Mouse (Mus musculus) cerebellum, adult 9-10 months (tissue): Measurements from ENCODE around the gene Rps11.

Source experiments
- DNase-seq: peaks from one replicate; pipeline ENCODE4 v3.0.0; 2022

Rps11 gene

DNA sequence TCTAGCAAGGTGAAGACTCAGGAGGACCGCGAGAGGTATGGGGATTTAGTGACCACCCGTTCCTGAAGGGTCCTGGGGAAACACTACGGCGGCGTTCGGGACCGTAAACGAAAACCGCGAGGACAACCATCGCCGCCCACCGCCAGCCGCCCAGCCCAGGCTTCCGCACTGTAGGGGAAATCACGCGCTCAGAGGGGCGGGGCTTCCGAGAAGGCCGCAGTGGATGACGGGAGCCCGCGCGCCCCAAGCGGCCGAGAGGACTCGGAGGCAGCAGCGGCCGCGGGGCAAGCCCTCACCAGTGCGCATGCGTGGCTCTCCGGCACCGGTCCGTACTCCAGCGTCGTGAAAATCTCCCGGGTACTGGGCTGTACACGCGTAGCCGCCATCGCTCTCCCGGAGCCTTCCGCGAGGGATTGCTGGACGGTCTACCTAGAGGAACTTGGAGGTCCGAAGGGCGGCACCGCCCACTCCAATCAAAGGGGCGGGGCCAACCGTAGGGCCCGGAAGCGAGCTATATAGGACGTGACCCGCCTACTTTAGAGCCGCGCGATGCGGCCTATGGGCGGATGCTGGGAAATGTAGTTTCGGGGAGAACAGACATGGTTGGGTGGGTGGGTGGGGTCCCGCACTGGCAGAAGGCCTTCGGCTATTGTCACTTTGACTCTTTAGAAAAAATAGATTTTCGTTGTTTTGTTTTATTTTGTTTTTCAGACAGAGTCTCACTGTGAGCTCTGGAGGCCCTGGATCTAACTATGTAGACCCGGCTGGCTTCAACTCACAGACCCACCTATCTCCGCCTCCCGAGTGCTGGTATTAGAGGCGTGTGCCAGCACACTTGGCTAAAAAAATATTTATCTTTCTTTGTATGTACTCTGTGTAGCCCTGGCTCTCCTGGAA is 30.1 kb upstream of the Rps11 start, which contains the start of the genes Pih1d1 and Aldh16a1:
Gene Pih1d1 (plus strand): TSS at position 208 of the 897 bp plus-strand sequence.
Gene Aldh16a1 (minus strand): TSS at position 489 of the 897 bp plus-strand sequence.
- DNase-seq: peak; percentile 97

- no peak for DNase-seq
Measured at GRCm38 (mm10) chr7:45153586-45153985, 29.3 kb upstream of the Rps11 start.

DNA sequence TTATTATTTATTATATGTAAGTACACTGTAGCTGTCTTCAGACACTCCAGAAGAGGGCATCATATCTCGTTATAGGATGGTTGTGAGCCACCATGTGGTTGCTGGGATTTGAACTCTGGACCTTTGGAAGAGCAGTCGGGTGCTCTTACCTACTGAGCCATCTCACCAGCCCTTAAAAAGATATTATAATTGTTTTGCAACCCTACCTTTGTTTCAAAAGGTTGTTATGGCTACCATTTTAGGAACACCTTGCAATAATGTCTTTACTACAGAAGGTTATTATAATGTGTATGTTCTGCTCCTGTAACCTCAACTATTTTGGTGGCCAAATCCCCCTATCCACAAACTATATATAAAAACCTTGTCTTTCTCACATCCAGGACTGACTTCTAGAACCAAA is 28.8 kb upstream of the Rps11 start:
- DNase-seq: peak; percentile 39

DNA sequence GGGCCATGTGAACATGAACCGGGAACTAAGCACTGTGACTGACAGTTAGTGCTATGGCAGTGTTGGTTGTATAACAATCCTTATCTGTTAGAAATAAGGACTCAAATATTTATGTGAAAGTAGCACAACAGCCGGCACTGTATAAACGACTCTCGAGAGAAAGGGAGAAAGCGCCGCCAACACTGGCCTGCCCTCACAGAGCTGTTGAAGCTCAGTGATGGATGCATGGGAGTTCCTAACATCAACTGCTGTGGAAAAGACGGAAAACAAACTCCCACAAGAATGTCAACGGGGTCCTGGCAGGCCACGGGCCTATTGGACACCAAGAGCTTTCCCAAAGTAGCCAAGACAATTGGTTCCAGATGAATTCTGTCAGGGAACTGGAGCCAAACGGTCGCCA is 27.1 kb upstream of the Rps11 start:
- peak; percentile 48 for DNase-seq

GRCm38 (mm10) chr7:45150321-45150720 is 26.1 kb upstream of the Rps11 start:
- DNase-seq: no peak

DNA sequence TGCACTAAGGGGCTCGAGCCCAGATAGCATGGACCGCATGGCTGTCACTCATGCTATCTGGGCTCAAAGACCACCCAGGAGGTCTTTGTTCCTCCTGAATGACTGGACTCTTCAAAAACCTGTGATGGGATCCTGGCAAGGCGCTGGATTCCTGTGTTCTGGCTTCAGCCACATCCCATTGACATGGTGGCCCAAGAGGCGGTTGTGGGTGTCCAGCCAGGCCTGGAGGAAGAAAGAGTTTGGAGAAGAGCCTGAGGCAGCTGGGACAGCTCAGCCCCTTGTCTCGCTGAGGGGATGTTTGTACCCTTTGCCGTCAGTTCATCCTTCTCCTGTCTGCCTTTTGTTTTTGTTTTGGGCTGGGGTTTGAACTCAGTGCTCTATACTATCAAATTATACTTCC is 25.3 kb upstream of the Rps11 start:
- DNase-seq: no peak

DNA sequence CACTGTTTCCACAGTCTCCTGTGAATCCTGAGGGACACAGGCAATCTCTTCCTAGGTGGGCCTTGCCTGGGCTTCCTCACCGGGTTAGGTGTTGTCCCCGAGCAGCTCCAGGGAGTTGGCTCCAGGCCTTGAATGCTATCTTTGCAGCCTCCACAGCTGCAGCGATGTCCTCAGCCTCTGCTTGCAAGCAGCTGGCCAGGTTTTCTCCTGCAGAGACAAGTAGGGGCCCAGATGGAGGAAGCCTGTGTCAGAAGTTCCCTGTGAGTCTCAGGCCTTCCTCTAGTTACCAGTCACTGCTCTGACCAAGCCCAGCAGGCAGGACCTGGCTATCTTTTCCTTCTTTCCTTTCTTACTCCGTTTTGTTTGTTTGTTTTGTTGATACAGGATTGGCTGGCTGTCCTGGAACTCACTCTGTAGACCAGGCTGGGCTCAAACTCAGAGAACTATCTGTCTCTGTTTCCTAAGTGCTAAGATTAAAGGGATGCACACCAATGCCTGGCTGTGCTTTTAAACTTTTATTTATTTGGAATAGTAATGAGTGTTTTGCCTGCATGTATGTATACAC is 24.4 kb upstream of the Rps11 start:
- no peak for DNase-seq

DNA sequence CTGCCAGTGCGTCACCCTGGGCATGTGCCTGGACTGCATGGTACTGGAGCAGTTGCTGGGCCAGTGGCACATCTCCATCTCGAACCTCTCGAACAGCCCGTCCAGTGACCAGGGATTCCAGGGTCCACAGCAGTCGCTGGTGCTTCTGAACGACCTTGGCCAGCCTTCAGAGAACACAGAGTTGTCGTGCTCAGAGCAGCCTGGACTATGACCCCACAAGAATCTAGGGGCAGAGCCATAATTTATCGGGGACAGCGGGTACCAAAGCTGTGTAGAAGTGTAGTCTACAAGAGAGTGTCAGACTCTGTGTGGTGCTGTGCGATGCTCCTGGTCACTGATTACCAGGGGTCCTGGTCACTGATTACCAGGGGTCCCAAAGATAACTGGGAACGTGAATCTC is 23.7 kb upstream of the Rps11 start:
- DNase-seq: no peak

- no peak for DNase-seq
Measured at GRCm38 (mm10) chr7:45147267-45147666, 23.0 kb upstream of the Rps11 start.

- no peak for DNase-seq
Measured at GRCm38 (mm10) chr7:45145460-45145859, 21.2 kb upstream of the Rps11 start.

DNA sequence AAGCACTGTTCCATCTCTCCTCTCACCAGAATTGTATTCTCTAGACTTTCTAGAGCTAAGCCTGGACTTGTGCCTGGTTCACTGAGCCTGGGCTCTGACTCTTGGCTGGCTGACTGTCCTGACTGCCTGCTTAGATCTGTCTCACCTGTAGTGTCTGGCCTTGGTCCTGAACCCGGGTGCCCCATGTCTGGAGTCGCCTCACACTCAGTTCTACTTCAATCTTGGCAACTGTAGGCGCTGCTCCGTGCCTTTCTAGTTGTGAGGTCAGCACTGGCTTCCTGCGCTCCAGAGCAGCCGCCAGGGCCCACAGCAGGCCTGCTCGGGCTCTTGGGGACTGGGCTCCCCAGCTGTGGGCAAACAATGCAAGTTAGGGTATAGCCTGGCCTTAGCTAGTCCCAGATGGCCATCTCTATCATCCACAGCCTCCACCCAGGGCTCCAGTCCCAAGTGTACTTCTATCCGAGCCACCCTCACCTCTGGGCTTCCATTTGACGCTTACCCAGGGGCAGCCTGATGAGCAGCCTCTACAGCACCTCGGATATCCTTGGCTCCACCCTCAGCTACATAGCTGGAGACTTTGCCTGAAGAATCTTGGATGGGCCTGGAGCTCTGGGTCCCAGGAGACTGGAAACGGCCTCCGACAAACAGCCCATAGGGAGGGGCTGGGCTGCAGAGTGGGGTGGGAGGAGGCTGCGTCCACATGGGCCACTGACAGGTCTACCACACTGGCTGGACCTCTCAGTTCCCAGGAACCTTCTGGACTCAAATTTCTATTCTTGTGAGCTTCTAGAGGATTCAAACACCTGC is 20.3 kb upstream of the Rps11 start:
- no peak for DNase-seq

- DNase-seq: no peak
Measured at GRCm38 (mm10) chr7:45141914-45142313, 17.7 kb upstream of the Rps11 start.

DNA sequence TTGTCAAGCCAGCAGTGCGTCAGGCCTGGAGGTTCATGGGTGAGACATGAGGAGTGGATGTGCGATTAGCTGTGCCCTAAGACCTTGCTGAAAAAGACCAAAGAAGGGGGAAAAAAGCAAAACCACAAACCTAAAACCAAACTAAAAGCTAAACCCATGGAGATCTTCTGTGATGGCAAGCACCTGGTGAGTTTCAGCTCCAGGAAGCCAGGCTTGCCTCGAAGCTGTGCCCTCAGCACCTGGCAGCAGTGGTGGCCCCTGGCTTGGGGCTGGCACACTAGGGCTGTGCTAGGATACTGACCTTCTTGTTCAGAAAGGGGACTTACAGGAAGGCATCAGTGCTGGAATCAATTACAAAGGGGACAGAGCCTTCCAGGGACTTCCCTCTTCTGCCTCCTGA is 17.1 kb upstream of the Rps11 start:
- no peak for DNase-seq

DNA sequence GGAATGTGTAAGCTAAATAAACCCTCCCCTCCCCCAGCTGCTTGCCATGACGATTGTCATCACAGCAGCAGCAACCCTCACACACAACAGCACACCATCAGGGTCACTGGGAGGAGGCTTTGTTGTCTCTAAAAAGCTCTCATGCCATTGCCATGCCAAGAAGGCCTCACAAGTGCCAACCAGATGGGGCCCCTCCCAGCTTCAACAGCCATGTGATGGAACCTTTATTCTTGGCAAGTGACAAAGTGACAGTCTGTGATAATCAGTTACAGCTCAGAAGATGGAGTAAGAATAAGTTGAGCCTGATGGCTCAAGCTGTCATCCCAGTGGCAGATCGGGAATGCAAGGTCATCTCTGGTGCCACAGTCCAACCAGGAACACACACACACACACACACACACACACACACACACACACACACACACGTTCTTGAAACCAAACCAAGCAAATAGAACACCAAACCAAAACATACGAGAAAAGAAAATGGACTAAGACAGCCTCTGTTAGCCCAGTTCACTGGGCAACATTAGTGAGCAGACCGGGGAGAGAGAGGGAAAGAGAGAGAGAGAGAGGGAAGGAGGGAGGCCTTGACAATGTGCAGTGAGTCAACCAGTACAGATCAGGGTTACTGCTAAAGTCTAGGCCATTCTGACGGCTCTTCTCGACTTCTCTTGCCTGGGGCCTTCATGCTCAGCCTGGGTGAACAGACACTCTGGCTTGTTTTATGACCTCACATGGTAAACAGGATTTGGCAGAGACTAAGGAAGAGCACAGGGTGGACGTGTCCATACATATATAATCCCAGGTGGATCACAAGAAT is 15.9 kb upstream of the Rps11 start:
- no peak for DNase-seq

GRCm38 (mm10) chr7:45138403-45138802 is 14.2 kb upstream of the Rps11 start:
- no peak for DNase-seq

DNA sequence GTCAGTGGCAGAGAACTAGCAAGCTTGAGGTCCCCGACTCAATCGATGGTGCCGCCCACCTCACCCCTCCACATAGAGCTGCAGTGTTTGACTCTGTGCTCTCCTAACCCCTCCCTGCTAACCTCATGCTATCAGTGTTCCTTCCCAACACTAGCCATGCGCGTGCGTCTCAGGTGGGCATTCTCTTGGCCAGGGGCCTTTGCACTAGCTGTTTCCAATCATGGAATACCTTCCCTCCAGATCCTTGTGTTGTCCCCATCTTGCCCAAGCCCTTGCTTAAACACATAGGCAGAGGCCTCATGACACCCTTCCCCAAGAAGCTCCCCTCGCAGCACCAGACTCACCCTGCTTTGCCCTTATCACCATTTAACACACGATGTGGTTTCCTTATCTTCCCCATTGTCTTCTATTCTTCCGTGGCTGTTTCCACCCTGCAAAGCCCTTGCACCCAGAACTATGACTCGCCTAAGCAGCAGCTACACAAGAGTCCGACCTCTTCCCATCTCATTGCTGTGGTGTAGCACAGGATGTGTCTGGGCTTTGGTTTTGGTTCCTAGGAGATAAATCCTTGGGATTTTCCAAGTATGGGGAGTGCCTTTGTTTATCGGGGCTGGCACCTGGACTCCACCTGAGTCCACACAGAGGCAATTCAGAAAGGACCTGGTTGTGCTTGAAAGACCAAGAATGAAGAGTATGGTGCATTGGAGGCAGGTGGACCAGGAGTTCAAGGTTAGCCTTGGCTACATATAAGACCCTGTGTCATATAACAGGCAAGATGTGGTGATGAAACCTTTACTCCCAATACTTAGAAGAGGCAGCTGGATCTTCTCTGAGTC is 13.2 kb upstream of the Rps11 start:
- peak; percentile 39 for DNase-seq

- DNase-seq: peak; percentile 94
Measured at GRCm38 (mm10) chr7:45135993-45136567, 11.8 kb upstream of the Rps11 start, which contains the start of the genes Gm45713 and Flt3l. TSS of gene Gm45713 (minus strand) at chr7:45136231. TSS of gene Flt3l (minus strand) at chr7:45136432.

GRCm38 (mm10) chr7:45135370-45135769 is 11.1 kb upstream of the Rps11 start:
- DNase-seq: no peak

- DNase-seq: peak; percentile 54
Measured at GRCm38 (mm10) chr7:45134544-45135026, 10.3 kb upstream of the Rps11 start.

DNA sequence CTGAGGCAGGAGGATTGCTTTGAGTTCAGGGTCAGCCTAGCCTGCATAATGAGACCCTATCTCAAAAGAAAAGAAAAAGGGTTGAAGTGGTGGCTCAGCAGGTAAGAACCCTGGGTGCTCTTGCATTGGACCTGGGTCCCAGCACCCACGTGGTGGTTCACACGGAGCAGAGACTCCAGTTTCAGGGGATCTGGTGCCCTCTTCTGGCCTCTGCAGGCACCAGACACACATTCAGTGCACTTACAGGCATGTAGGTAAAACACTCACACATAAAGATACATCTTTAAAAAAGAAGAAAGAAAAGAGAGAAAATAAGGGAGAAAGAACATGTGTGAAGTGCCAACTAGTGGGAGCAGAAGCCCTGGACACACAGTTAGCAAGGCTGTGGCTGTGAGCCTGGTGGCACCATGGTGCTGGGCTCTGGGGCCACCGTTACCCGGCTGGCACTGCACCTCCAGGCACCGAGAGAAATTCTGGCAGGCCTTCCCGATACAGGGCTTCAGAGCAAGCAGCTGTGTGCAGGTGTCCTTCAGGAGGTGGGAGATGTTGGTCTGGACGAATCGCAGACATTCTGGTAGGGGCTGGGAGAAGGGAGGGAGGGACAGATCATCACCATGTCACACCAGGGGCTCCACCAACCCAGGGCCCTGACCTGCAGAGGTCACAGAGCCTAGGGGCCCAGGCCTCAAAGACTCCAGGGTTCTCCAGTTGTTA is 9.4 kb upstream of the Rps11 start:
- DNase-seq: no peak
